Mouse (Mus musculus): Measurements from ENCODE around the gene Rpl10a.
A peak's percentile ranks its signal among the peaks of the same experiment; 100 is the strongest.

Rpl10a gene

GRCm38 (mm10) chr17:28360531-28361277 lies 32.4 kb downstream of the Rpl10a start:
- DNase-seq, result no peak

- DNase-seq, result no peak
Measured at GRCm38 (mm10) chr17:28361921-28362652, 33.8 kb downstream of the Rpl10a start.

- DNase-seq, result no peak
Measured at GRCm38 (mm10) chr17:28362653-28363292, 34.5 kb downstream of the Rpl10a start.

- DNase-seq, result no peak
Measured at GRCm38 (mm10) chr17:28363507-28363906, 35.2 kb downstream of the Rpl10a start.

GRCm38 (mm10) chr17:28365122-28365521 lies 36.9 kb downstream of the Rpl10a start, which contains the start of gene Tulp1:
Gene Tulp1, minus strand, starts transcription at chr17:28365222.
- no peak for DNase-seq

GRCm38 (mm10) chr17:28368449-28368848 lies 40.2 kb downstream of the Rpl10a start:
- peak; percentile 84 for DNase-seq

GRCm38 (mm10) chr17:28369056-28369455 lies 40.8 kb downstream of the Rpl10a start:
- no peak for DNase-seq

- DNase-seq, result no peak
Measured at GRCm38 (mm10) chr17:28371286-28371685, 43.0 kb downstream of the Rpl10a start.

GRCm38 (mm10) chr17:28371941-28372340 lies 43.7 kb downstream of the Rpl10a start:
- DNase-seq, result no peak

- DNase-seq, result peak; percentile 86
Measured at GRCm38 (mm10) chr17:28373821-28374220, 45.5 kb downstream of the Rpl10a start.

- DNase-seq, result peak; percentile 80
Measured at GRCm38 (mm10) chr17:28374494-28374893, 46.2 kb downstream of the Rpl10a start.

GRCm38 (mm10) chr17:28375592-28376061 lies 47.4 kb downstream of the Rpl10a start:
- DNase-seq, result no peak

GRCm38 (mm10) chr17:28380255-28380654 lies 52.0 kb downstream of the Rpl10a start:
- no peak for DNase-seq

Data from thymus, postnatal 25 days (tissue).